Mouse (Mus musculus) heart, adult 2 months (tissue): ENCODE measurements around the gene Rab11a.

Experiments
- CTCF ChIP-seq: fragments of 200-600 bp; IDR thresholded peaks from 2 replicates; pipeline ENCODE4 v1.8.1; 2022; ENCODE audit warnings: antibody characterized with exemption, mild to moderate bottlenecking, moderate library complexity
- EP300 ChIP-seq: fragments of 200-500 bp; IDR thresholded peaks from 2 replicates; pipeline ENCODE4 v1.6.1; 2011; ENCODE audit warnings: low read depth, low read length, control low read depth; ENCODE audit not compliant: insufficient read depth

- no peak for TF ChIP-seq CTCF
- no peak for TF ChIP-seq EP300
Observed at GRCm38 (mm10) chr9:64698586-64698985, 39.0 kb downstream of the Rab11a start.
